8 mouse cellular contexts compared by ENCODE assay signal in genomic region chr17:23546333-23546701, GRCm38 (mm10). TPM values are rescaled to one million over a fixed set of nuclear protein-coding genes. Genes with fewer than 3 reads are reported as not detected.
DNase-seq lines count a peak whose midpoint lies in the region; ATAC-seq and TF ChIP-seq lines count a peak whose summit lies in the region.

No protein-coding gene starts in this region.

- H3K9ac ChIP-seq in MEL (ENCODE audit: control insufficient read depth, low read depth, low read length, poor library complexity, severe bottlenecking), result peak overlapping the region; percentile 88
- H3K9ac ChIP-seq in forebrain, embryonic 13.5 days, result peak overlapping the region; percentile 74

- under 1% methylated on average over 20 of the region's 20 CpGs for WGBS in forebrain, embryonic 13.5 days

- peak overlapping the region; percentile 62 for H3K4me2 ChIP-seq in forebrain, embryonic 13.5 days

- no peak for TF ChIP-seq POLR2A in MEL (IDR thresholded peaks at IDR 0.05; ENCODE audit: control insufficient read depth in 1 of 2, insufficient read depth in 1 of 2, low read depth in 1 of 2, low read length in 2 of 2, poor library complexity in 1 of 2)

- H3K79me2 ChIP-seq in MEL (ENCODE audit: control insufficient read depth, insufficient read depth, low read length, poor library complexity), result peaks cover 3% of the 10 kb centered on the region; the same call in 1 of the 2 replicates

- peaks cover 0 to 19% of the 10 kb centered on the region in 2 experiments; a peak in 2 of 4 replicates for H3K4me1 ChIP-seq in MEL (ENCODE audit: control insufficient read depth in 1 of 2, insufficient read depth in 2 of 2, low read length in 2 of 2)
- H3K4me1 ChIP-seq in forebrain, embryonic 13.5 days, result peaks cover 21% of the 10 kb centered on the region

- peak overlapping the region; percentile 66 for H3K27ac ChIP-seq in MEL (ENCODE audit: control insufficient read depth, low read depth, low read length)
- H3K27ac ChIP-seq in forebrain, embryonic 13.5 days, result no peak overlapping the region

- peak; percentile 91 for DNase-seq in MEL (ENCODE audit: low read depth, low spot score)
- DNase-seq in c-Kit-positive CD71-positive TER-119-negative erythroid progenitor cells, embryonic 14.5 days (ENCODE audit: low read depth), result peak; percentile 76
- peak; percentile 62 for DNase-seq in heart, postnatal 25 days (ENCODE audit: low spot score)
- DNase-seq in layer of hippocampus, adult 9-11 months, result peak; percentile 56
- DNase-seq in lung, postnatal 14 days, result peak; percentile 81
- peak; percentile 63 for DNase-seq in retina, adult 2 months (ENCODE audit: low read depth, low spot score)

- intact Hi-C loops in heart, postnatal 25 days (cut with DNase I), result loop anchor here (10.0 kb wide), 1 partner anchor 352 kb away; the partner anchor contains the start of gene Zfp40

- TF ChIP-seq CTCF in MEL (IDR thresholded peaks at IDR 0.05 in 2 of 3, conservative IDR thresholded peaks at IDR 0.05 in 1 of 3; ENCODE audit: control insufficient read depth in 1 of 3, insufficient read depth in 1 of 3, low read depth in 2 of 3, low read length in 3 of 3, poor library complexity in 1 of 3, severe bottlenecking in 1 of 3), result no peak

- no peaks in the 10 kb centered on the region for H3K9me3 ChIP-seq in MEL (replicated peaks; ENCODE audit: insufficient read depth, low read length)
- H3K9me3 ChIP-seq in forebrain, embryonic 13.5 days (replicated peaks), result no peaks in the 10 kb centered on the region

- TF ChIP-seq EP300 in MEL (IDR thresholded peaks at IDR 0.05; ENCODE audit: low read depth in 1 of 2, low read length in 2 of 2), result no peak

- peak; percentile 37 for ATAC-seq in forebrain, embryonic 13.5 days
- no peak for ATAC-seq in activated CD4-positive, CD25-positive, alpha-beta regulatory T cell, adult 4 months

- TF ChIP-seq RAD21 in MEL (IDR thresholded peaks at IDR 0.05; ENCODE audit: low read depth, low read length), result no peak

- no peaks in the 10 kb centered on the region for H3K27me3 ChIP-seq in MEL (ENCODE audit: control insufficient read depth in 1 of 2, insufficient read depth in 2 of 2, low read length in 2 of 2)
- H3K27me3 ChIP-seq in forebrain, embryonic 13.5 days, result peaks cover 9% of the 10 kb centered on the region; the same call in 1 of the 2 replicates

- H3K4me3 ChIP-seq in MEL (ENCODE audit: control insufficient read depth in 1 of 2, insufficient read depth in 1 of 2, low read depth in 2 of 2, low read length in 2 of 2), result peak overlapping the region; percentile 73 to 97
- H3K4me3 ChIP-seq in forebrain, embryonic 13.5 days, result peak overlapping the region; percentile 70

- H3K36me3 ChIP-seq in MEL (ENCODE audit: control insufficient read depth in 1 of 2, insufficient read depth in 2 of 2, low read length in 2 of 2), result peaks cover 0 to 11% of the 10 kb centered on the region in 2 experiments; a peak in 2 of 4 replicates
- H3K36me3 ChIP-seq in forebrain, embryonic 13.5 days (ENCODE audit: poor library complexity, severe bottlenecking), result no peaks in the 10 kb centered on the region

TF ChIP-seq in MEL, 35 proteins besides CTCF, POLR2A, EP300 and RAD21:
- no peak for TF ChIP-seq NELFE (IDR thresholded peaks at IDR 0.05; ENCODE audit: low read depth, low read length)
- TF ChIP-seq TBP (IDR thresholded peaks at IDR 0.05; ENCODE audit: low read depth, low read length), result peak; percentile 100
TF ChIP-seq in MEL: peak in this region for 1.

RNA-seq across cellular contexts. Expression of gene Zfp213, which starts 17.7 kb away (rescaled TPM):
- total RNA-seq in MEL (2012; rRNA removed), result 3.4 and 3.8 TPM in 2 replicates
- 1 to 10 TPM in 1 of 2 experiments, not detected in 1; 3.0 TPM for polyA plus RNA-seq in MEL (2012; ENCODE audit: insufficient read depth in 1 of 2, insufficient read length in 2 of 2, low read depth in 1 of 2, low replicate concordance in 2 of 2, missing spikeins in 1 of 2)
- 20.7 and 22.4 TPM in 2 replicates for polyA plus RNA-seq in forebrain, embryonic 13.5 days (2015; fragmentation: Nextera tagmentation; extraction: Ambion mirVana)
- total RNA-seq in heart, postnatal 25 days (2021), result 1 to 10 TPM; 4.7 to 6.2 TPM
- 1 to 10 TPM; 4.3 to 4.9 TPM for polyA plus RNA-seq in activated CD4-positive, CD25-positive, alpha-beta regulatory T cell, adult 4 months (2017; shearing (Covaris generic))

RNA-seq across cellular contexts. Expression of gene Zfp13, which starts 53.0 kb away (rescaled TPM):
- 0.08 and 0.16 TPM in 2 replicates for total RNA-seq in MEL (2012; rRNA removed)
- polyA plus RNA-seq in MEL (2012; ENCODE audit: insufficient read depth in 1 of 2, insufficient read length in 2 of 2, low read depth in 1 of 2, low replicate concordance in 2 of 2, missing spikeins in 1 of 2), result under 1 TPM in 1 of 2 experiments, not detected in 1; 0.38 TPM
- polyA plus RNA-seq in forebrain, embryonic 13.5 days (2015; fragmentation: Nextera tagmentation; extraction: Ambion mirVana), result 21.2 and 26.8 TPM in 2 replicates
- 1 to 10 TPM; 3.4 to 4.8 TPM for total RNA-seq in heart, postnatal 25 days (2021)
- polyA plus RNA-seq in activated CD4-positive, CD25-positive, alpha-beta regulatory T cell, adult 4 months (2017; shearing (Covaris generic)), result not detected

RNA-seq across cellular contexts. Expression of gene Zscan10, which starts 54.3 kb away (rescaled TPM):
- not detected in 2 replicates for total RNA-seq in MEL (2012; rRNA removed)
- polyA plus RNA-seq in MEL (2012; ENCODE audit: insufficient read depth in 1 of 2, insufficient read length in 2 of 2, low read depth in 1 of 2, low replicate concordance in 2 of 2, missing spikeins in 1 of 2), result under 1 TPM in 1 of 2 experiments, not detected in 1; 0.08 TPM
- polyA plus RNA-seq in forebrain, embryonic 13.5 days (2015; fragmentation: Nextera tagmentation; extraction: Ambion mirVana), result 0.24 TPM in 1 of 2 replicates, not detected in the other
- total RNA-seq in heart, postnatal 25 days (2021), result not detected
- polyA plus RNA-seq in activated CD4-positive, CD25-positive, alpha-beta regulatory T cell, adult 4 months (2017; shearing (Covaris generic)), result 1 to 10 TPM; 1.3 to 3.4 TPM

Comparison
In these comparisons a context has a peak if more than half of its experiments do, and no peak if none do; other contexts are left out.
1. RNA of gene Zfp13, which starts 53.0 kb away (polyA plus RNA-seq): 21.2 to 26.8 TPM in forebrain, embryonic 13.5 days; 0.38 TPM in MEL and not detected in activated CD4-positive, CD25-positive, alpha-beta regulatory T cell, adult 4 months; every median in the first group is over 10 times any median in the second.
2. Peak in every context shown above with its lines, with median percentiles within 50 percentile points of each other: DNase-seq.